Mouse (Mus musculus): ENCODE results near the gene Setd6.

Setd6 gene

GRCm38 (mm10) chr8:95715676-95716531, at the start of gene Setd6:
TSS of gene Setd6 (plus strand) at chr8:95715881.
- DNase-seq (ENCODE audit: low spot score): peak; percentile 88

- no peak for DNase-seq (ENCODE audit: low spot score)
These were observed 47.3 kb upstream of the Setd6 start for GRCm38 (mm10) chr8:95668163-95668958.

- DNase-seq (ENCODE audit: low spot score): no peak
These were observed 45.7 kb upstream of the Setd6 start for GRCm38 (mm10) chr8:95669967-95670366.

GRCm38 (mm10) chr8:95671861-95672260, 43.8 kb upstream of the Setd6 start:
- DNase-seq (ENCODE audit: low spot score): no peak

- no peak for DNase-seq (ENCODE audit: low spot score)
These were observed 42.9 kb upstream of the Setd6 start for GRCm38 (mm10) chr8:95672811-95673210.

- DNase-seq (ENCODE audit: low spot score): no peak
These were observed 39.0 kb upstream of the Setd6 start, which contains the start of gene Ndrg4 for GRCm38 (mm10) chr8:95676631-95677030. TSS of gene Ndrg4 (plus strand) at chr8:95676980.

- no peak for DNase-seq (ENCODE audit: low spot score)
These were observed 38.1 kb upstream of the Setd6 start for GRCm38 (mm10) chr8:95677591-95678023.

- no peak for DNase-seq (ENCODE audit: low spot score)
These were observed 37.6 kb upstream of the Setd6 start for GRCm38 (mm10) chr8:95678024-95678611.

GRCm38 (mm10) chr8:95688073-95688672, 27.5 kb upstream of the Setd6 start:
- no peak for DNase-seq (ENCODE audit: low spot score)

- no peak for DNase-seq (ENCODE audit: low spot score)
These were observed 24.6 kb upstream of the Setd6 start for GRCm38 (mm10) chr8:95690929-95691541.

- DNase-seq (ENCODE audit: low spot score): no peak
These were observed 21.1 kb upstream of the Setd6 start for GRCm38 (mm10) chr8:95694631-95695030.

- DNase-seq (ENCODE audit: low spot score): no peak
These were observed 19.0 kb upstream of the Setd6 start for GRCm38 (mm10) chr8:95696661-95697060.

GRCm38 (mm10) chr8:95697128-95697527, 18.6 kb upstream of the Setd6 start:
- peak; percentile 83 for DNase-seq (ENCODE audit: low spot score)

- no peak for DNase-seq (ENCODE audit: low spot score)
These were observed 17.5 kb upstream of the Setd6 start for GRCm38 (mm10) chr8:95698179-95698578.

- no peak for DNase-seq (ENCODE audit: low spot score)
These were observed 15.4 kb upstream of the Setd6 start for GRCm38 (mm10) chr8:95700282-95700681.

- DNase-seq (ENCODE audit: low spot score): no peak
These were observed 13.9 kb upstream of the Setd6 start for GRCm38 (mm10) chr8:95701809-95702208.

- DNase-seq (ENCODE audit: low spot score): peak; percentile 85
These were observed 12.9 kb upstream of the Setd6 start for GRCm38 (mm10) chr8:95702480-95703446.

GRCm38 (mm10) chr8:95703461-95704260, 12.0 kb upstream of the Setd6 start:
- DNase-seq (ENCODE audit: low spot score): peak; percentile 29

- no peak for DNase-seq (ENCODE audit: low spot score)
These were observed 11.1 kb upstream of the Setd6 start for GRCm38 (mm10) chr8:95704538-95704937.

- DNase-seq (ENCODE audit: low spot score): no peak
These were observed 6.1 kb upstream of the Setd6 start for GRCm38 (mm10) chr8:95709579-95709978.

Measured in urinary bladder, postnatal 14 days (tissue).